Mouse (Mus musculus): ENCODE data around the gene Polr1a.
A peak's percentile ranks its signal among the peaks of the same experiment; 100 is the strongest.

The Polr1a gene

GRCm38 (mm10) chr6:71908481-71909381 is at the start of gene Polr1a, which contains the start of gene Ptcd3:
Polr1a (plus strand) TSS chr6:71909053.
Ptcd3 (minus strand) TSS chr6:71908750.
- peak; percentile 93 for DNase-seq (ENCODE audit: low read depth, low spot score)

GRCm38 (mm10) chr6:71867751-71868150 is 41.1 kb upstream of the Polr1a start:
- DNase-seq (ENCODE audit: low read depth, low spot score) = no peak

GRCm38 (mm10) chr6:71868809-71869208 is 40.0 kb upstream of the Polr1a start:
- peak; percentile 41 for DNase-seq (ENCODE audit: low read depth, low spot score)

- DNase-seq (ENCODE audit: low read depth, low spot score) = no peak
Observed at GRCm38 (mm10) chr6:71871396-71871795, 37.5 kb upstream of the Polr1a start.

GRCm38 (mm10) chr6:71877965-71878760 is 30.7 kb upstream of the Polr1a start:
- peak; percentile 79 for DNase-seq (ENCODE audit: low read depth, low spot score)

GRCm38 (mm10) chr6:71893263-71893662 is 15.6 kb upstream of the Polr1a start:
- DNase-seq (ENCODE audit: low read depth, low spot score) = no peak

- DNase-seq (ENCODE audit: low read depth, low spot score) = no peak
Observed at GRCm38 (mm10) chr6:71907702-71908235, 1.1 kb upstream of the Polr1a start.

GRCm38 (mm10) chr6:71909384-71909783 is 531 bp downstream of the Polr1a start:
- no peak for DNase-seq (ENCODE audit: low read depth, low spot score)

GRCm38 (mm10) chr6:71909840-71910239 is 987 bp downstream of the Polr1a start:
- peak; percentile 54 for DNase-seq (ENCODE audit: low read depth, low spot score)

GRCm38 (mm10) chr6:71911686-71912450 is 3.0 kb downstream of the Polr1a start:
- DNase-seq (ENCODE audit: low read depth, low spot score) = peak; percentile 38

GRCm38 (mm10) chr6:71920752-71921151 is 11.9 kb downstream of the Polr1a start:
- no peak for DNase-seq (ENCODE audit: low read depth, low spot score)

- peak; percentile 61 for DNase-seq (ENCODE audit: low read depth, low spot score)
Observed at GRCm38 (mm10) chr6:71925233-71925632, 16.4 kb downstream of the Polr1a start.

- DNase-seq (ENCODE audit: low read depth, low spot score) = peak; percentile 53
Observed at GRCm38 (mm10) chr6:71927911-71928310, 19.1 kb downstream of the Polr1a start.

GRCm38 (mm10) chr6:71930053-71930452 is 21.2 kb downstream of the Polr1a start:
- DNase-seq (ENCODE audit: low read depth, low spot score) = no peak

- no peak for DNase-seq (ENCODE audit: low read depth, low spot score)
Observed at GRCm38 (mm10) chr6:71930830-71931437, 22.1 kb downstream of the Polr1a start.

GRCm38 (mm10) chr6:71932347-71932746 is 23.5 kb downstream of the Polr1a start:
- no peak for DNase-seq (ENCODE audit: low read depth, low spot score)

GRCm38 (mm10) chr6:71934081-71934556 is 25.3 kb downstream of the Polr1a start:
- no peak for DNase-seq (ENCODE audit: low read depth, low spot score)

- no peak for DNase-seq (ENCODE audit: low read depth, low spot score)
Observed at GRCm38 (mm10) chr6:71935737-71936136, 26.9 kb downstream of the Polr1a start.

- DNase-seq (ENCODE audit: low read depth, low spot score) = no peak
Observed at GRCm38 (mm10) chr6:71940912-71941311, 32.1 kb downstream of the Polr1a start.

GRCm38 (mm10) chr6:71945101-71945500 is 36.2 kb downstream of the Polr1a start:
- no peak for DNase-seq (ENCODE audit: low read depth, low spot score)

GRCm38 (mm10) chr6:71946121-71946520 is 37.3 kb downstream of the Polr1a start:
- peak; percentile 51 for DNase-seq (ENCODE audit: low read depth, low spot score)

All from ES-CJ7 (cell line).